Mouse (Mus musculus) WW6 (cell line): ENCODE results near the gene Efcab11.

ENCODE experiments used
- DNase-seq: peaks from one replicate; pipeline ENCODE4 v3.0.0-alpha.2; 2013; ENCODE audit warnings: low read depth, low spot score

Efcab11 gene

DNA sequence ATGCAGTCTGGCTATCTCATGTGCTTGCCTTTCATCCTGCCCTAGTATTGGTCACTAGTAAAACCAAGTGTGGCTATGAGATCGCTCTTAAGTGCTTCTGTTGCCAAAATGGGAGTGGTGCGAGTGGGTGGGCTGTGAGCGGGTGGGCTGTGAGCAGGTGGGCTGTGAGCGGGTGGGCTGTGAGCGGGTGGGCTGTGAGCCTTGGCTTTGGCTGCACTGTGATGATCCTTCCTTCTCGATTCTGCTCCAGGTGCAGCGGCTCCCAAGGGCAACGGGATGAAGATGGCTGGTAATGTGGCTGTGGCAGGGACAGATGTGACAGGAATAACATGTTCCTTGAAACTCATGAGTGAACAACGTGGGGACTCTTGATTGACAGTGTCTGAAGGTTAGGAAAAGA lies 128.0 kb downstream of the Efcab11 start:
- DNase-seq: no peak

DNA sequence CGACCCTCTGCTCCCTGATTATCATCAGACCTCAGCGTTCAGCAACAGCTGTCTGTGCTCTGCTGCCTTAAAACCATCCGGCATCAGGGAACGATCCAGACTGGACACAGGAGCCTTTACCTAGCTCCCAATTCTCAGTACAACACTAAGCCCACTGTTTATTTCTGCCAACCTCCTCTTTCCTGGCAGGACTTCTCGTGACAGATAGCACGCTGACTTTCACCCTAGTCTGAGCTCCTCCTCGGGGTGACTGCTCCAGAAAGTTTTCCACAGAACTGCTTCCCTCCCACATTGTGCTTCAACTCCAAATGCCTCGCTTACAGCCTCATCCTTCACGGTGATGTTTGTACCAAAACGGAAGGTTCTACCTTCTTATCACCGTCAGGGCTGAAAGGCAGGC lies 131.3 kb downstream of the Efcab11 start:
- no peak for DNase-seq

DNA sequence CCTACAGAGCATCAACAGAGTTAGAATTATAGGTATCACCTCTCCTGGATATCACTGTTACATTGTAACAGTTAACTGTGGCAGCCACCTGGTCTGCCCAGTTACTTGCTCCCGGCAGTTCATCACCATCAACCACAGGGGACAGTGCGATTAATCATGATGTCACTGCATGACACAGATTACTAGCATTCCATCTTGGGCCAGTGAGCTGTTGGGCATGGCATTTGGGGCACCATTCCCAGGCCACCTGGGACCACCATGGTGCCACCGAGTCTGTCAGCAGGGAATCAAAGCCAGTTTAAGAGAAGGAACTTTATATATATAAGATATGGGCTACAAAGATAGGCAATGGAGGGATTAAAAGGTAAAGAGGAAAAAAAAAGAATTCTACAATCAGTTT lies 134.8 kb downstream of the Efcab11 start:
- DNase-seq: no peak

DNA sequence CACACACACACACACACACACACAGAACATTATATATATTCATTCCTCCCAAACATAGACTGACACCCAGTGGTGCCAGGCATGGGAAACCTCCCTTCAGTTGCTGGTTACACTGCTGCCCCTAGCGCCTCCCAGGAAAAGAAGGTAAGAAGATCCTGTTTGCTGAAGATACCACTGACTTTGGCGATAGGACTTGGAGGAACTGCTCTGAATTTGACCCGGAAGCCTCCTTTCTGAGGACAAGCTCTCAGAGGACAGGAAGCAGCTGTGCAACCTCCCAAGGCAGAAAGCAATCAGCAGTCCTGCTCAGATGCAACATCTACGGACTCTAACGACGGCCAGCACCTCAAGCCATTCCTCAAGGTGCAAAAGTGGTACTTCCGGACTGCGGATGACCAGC lies 142.6 kb downstream of the Efcab11 start:
- DNase-seq: no peak

DNA sequence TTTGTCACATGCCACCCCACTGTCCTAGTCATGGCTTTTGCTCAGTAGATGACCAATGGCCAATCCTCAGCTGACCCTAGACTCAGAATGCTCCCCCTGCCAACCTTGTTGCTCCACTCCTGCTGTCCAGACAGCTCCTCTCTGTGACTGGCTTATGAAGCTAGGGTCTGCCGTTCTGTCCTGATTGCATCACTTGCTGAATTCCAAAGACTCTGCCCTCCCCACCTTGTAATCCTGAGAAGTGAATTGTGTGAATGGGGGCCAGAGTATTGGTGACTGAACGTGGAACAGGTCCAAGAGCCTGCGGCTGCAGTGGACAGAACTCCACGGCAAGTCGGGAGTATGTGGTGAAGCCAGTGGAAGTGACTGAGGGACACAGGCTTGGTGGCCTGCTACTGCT lies 145.0 kb downstream of the Efcab11 start:
- DNase-seq: no peak

DNA sequence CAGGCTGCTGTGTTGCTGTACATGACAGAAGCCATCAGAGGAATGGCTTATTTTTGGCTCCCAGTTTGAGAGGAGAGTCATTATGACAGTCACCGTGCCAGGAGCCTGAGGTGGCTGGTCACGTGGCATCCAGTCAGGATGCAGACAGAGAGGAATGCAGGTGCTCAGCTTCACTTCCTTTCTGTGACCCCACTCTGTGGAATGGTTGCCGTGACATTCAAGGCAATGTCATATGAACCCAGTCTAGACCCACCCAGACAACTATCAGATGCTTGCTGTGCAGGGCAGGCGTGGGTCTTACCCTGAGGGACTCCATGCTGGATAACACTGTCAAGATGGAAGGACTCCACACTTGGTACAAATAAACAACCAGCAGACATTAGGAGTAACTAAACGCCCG lies 146.0 kb downstream of the Efcab11 start:
- DNase-seq: no peak

DNA sequence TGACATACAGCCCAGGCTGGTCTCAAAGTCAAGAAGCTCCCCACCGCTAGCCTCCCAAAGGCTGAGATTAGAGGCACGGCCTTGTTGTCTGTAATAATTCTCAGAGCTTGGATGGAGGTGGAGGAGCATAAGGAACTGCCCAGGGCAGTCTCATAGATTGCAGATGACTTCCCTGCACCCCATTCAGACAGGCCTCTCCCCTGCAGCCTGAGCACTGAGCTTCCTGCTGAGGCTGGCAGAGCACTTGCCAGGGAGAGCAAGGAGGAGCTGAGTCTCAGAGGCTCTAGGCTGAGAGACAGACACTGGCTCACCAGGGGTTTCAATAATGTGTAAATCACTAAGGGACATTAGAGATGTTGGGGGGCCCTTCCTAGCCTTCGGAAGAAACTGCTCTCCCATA lies 147.3 kb downstream of the Efcab11 start:
- no peak for DNase-seq

DNA sequence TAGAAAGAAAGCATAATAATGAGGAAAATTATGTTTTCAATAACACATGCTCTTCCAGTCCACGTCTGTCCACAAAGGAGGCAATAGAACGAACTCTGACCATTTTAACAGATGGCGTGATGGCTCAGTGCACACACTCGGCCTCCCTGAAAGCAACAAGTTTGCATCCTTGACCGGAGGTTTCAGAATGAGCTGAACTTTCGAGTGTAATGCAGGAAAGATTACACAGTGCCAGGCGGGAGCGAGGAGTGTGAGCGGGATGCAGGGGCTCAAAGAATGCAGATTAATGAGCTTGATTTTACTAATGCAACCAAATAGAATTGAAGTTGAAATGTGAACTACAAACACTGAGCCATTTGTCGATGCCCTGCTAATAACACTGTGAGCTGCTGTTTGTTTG lies 149.1 kb downstream of the Efcab11 start:
- DNase-seq: no peak

DNA sequence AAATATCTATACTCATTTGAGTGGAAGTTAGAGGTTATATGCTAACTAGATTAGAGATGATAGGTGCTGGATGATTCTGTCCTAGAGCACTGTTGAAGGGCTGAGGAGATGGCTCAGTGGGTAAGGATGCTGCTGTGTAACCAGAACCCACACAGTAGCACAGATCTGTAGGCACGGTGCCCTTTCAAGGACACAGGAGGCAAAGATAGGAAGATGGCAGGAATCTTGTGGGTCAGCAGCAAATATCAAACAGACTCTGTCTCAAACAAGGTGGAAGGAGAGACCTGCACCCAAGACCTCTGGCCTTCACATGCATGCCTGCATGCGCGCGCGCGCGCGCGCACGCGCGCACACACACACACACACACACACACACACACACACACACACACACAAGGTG lies 160.0 kb downstream of the Efcab11 start:
- no peak for DNase-seq

DNA sequence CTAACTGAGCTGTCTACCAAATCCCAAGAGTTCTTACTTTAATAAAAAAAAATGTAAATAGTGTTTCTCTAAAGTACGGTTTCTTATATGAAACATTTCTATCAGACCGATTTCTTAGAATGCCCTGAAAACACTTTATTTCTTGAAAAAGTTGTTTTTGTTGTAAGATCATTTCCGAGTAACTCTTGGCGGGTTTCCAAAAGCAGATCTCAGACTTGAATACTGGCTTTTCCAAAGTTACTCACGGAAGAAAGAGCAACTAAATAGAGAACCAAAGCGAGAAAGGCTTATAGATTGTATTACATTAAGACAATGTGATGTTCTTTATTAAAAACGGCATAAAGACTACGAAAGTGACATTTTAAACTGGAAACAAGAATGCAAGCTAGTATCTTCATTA lies 160.4 kb downstream of the Efcab11 start:
- no peak for DNase-seq

DNA sequence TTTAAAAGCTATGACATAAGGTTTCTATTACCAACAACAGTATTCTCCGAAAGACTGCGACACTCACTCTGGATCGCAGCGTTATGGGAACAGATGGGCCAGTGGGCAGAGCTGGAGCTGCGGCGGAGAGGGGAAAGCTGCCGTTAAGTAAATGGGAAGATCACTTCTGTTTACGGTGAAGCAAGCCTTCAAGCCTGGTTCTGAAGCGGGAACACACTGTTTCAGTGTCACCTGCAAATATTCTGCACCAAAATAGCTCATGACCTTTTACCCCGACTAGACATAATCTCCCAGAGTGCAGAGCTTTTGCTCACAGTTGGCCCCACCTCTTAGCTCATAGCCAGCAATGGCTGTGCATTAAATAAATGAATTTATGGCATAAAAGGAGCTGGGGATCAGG lies 162.9 kb downstream of the Efcab11 start:
- DNase-seq: no peak

DNA sequence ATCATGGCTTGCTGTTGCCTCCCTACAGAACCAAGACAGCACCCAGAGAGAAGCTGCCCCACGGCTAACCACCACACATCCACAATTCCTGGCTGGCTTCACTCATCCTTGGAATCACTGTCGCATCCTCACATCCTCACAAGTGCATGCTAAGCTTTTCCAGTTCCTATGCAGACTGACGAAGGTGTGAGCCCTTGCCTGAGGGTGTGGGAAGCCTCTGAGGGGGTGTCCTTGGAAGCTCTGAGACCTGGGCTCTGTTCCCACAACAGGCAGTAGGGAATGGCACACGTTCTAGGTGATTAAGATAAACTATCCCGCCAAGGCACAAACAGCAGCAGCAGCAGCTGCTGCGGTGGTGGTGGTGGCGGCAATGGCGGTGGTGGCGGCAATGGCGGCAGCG lies 164.5 kb downstream of the Efcab11 start:
- DNase-seq: no peak

DNA sequence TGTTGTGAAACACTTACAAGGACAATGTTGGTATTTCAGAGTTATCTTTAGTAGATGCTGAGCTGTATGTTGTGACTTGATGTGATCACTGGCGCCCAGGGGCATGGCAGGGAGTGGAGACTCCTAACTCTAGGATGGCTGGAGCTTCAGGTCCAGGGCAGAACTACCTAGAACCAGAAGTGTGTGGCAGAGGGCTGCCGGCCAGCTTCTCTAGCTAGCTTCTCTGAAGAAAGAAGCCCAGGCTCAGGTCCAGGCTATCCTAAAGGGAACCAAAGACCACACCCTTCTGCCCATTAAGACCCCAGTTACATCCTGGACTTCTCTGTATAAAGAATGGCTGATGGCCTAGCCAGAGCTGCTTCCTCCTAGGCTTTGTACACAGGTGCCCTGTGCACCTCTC lies 166.1 kb downstream of the Efcab11 start:
- DNase-seq: no peak

DNA sequence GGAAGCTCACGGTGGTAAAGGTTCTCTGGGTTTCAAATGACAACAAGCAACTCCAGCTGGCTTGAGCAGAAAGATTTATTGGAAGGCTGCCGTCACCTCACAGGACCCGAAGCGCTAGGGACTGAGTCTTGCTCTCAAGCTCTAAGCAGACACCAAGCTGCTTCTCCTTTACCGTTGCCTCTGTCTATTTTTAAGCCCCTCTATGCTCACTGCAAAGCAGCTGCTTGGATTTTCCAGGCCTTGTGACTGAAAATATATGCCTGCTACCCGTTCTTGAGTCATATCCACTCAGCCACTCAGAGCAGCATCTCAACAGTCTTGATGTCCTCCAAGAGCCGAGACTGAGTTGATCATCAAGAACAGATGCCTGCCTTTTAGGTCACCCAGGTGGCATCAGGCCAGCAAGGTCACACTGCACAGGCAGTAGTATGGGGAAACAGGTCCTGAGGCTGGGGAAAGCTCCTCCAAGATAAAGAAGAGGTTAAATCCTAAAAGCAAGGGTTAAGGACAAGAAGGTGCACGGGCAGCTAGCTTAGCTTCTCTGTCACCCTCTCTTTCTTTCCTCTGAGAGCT lies 168.1 kb downstream of the Efcab11 start:
- no peak for DNase-seq

DNA sequence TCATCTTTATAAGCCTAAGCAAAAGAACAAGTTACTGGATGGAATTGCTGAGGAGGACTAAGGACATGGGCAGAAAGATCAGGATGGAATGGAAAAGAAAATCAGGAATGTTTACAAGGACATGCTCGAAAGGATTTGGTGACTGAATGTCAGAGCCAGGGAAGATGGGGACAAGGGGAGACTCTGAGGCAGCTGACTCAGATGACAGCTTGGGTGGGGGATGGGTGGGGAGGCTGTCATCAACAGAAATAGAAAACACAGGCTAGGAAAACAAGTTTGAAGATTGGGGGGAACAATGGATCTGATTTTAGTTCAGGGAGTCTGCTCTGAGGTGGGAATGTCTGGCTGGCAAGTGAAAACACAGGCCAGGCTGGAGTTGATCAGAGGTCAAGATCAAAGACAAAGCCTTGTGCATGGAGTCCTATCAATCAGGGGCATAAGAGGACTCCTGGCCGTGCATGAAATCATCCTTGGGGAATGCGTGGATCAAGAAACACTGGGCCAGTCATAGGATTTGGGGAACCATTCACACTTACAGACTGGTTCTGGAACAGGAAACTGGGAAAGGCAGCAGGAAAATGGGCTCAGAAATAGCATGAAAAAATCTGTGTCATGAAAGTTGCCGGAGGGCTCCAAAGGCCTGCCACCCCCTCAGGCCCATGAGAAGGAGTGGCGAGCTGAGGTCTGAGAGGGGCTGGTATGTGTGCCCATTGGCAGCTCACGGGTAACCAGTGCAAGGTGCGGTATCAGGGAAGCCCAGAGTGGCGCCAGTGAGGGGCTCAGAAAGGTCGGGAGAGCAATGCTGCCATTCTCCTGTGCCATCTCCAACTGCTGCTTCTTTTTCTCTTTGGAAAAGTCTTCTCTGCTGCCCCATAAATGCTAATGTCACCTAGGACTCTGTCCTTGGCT lies 168.9 kb downstream of the Efcab11 start:
- DNase-seq: no peak

DNA sequence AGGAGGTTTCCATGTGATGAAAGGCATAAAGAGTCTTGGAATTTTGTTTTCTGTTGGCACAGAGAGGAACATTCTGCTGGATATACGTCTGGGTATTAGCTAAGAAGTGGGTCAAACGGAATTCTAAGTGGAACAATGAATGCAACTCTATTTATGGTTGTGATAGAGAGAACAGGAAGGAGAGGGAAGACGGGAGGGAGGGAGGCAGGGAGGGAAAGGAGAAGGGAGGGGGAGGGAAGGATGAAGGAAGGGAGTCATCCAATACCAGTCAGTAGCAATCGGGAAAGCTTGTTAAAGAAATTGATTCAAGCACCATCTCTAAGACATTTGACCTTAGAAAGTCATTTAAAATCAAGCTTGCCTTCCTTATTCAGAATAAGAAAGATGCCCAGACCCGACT lies 172.0 kb downstream of the Efcab11 start:
- no peak for DNase-seq

DNA sequence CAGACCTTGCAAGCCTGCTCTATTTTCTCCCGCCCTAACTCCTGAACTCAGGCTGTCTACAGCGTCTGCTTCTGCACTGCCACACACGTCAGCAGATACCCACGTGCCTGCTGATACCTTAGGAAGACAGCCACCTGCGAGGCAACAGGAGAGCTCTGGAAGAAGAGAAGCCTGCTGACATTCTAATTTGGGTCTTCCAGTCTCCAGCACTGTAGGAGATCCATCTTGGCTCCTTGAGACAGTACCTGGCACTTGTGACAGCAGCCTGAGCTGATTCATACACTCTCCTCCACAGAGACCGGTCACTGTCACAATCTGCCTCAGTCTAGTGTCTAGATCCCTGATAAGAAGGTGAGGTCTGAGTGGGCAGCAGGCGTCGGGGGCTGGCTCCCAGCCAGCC lies 182.0 kb downstream of the Efcab11 start:
- DNase-seq: no peak

DNA sequence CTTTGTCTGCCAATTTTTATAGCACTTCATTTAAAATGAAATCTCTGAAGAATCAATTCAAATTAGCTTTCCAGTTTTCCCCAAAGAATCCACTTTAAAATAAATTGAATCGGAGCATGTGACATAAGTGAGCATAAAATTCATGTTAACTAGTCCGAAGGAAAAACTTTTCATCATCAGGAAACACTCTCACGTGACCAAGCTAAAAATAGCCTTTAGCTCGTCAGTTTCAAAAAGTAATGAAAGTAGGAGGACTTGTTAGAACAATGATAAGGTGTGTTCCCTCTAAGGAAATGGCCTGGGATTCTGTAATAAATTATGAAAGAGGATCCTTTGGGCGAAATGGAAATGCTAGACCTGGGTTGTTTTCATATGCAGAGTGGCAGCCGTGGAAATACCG lies 183.9 kb downstream of the Efcab11 start:
- no peak for DNase-seq

DNA sequence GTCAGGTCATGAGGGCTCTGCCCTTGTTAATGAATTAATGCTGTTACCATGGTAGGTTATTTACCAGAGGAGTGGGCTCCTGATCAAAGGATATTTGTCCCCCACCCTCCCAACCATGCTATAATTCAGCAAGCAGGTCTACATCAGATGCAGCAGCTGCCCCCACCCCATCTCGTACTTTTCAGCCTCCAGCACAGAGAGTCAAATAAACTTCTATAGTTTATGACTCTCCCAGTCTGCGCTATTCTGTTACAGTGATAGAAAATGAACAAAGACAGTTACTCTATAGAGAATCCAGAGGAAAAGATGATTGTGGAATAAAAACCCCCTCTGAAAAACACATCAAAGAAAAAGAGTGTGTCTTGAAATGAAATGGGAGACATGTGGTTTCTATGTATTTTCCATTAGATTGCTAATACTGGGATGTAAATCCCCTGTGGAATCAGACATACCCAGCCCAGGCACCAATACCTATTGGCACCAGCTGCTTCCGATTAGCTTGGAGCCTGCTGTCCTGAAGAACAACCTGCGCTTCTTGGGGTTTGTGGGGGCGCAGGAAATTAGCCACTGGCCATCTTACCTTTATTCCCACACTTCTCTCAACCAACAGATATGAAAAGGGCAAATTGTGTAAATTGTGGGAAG lies 184.7 kb downstream of the Efcab11 start:
- no peak for DNase-seq

DNA sequence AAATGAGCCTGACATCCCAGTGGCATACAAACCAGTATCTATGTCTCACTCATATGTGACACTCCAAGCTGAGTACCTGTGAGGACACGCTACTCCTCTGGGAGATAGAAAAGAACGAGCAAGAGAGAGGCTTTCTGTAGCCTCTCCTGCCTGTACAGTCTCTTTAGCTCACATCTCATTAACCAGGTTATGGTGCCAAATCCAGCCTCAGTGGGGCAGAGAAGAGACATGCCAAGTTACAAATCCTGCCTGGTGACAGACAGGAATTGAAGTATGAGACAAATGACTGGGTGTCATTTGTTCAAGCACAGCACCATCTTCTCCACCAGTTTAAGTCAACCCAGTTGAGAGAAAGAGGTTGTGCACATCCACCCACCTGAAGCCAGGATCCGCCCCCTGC lies 190.2 kb downstream of the Efcab11 start:
- no peak for DNase-seq

DNA sequence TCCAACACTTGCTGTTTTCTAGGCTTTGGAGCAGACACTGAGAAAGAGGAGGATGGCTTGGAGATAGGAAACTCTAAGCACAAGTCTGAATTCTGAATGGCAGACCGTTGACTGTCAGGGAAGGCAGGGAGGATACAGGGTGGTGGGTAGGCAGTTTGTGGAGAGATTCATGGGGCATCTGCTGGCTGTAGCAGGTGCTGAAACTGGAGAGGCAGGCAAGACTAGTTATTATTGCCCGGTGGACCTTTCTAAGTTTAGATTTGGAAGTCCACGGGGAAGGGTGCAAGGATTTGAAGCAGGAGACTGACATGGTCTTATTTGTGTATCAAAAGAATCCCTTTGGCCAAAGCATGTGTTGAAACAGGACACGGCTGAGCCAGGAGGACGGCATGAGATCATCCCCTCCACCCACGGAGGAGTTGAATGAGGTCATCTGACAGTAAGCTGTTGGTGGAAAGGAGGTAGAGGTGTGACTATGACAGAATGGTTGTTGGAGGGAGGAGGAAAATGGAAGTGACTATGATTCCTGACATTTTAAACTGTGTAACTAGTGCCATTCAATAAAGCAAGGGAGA lies 197.7 kb downstream of the Efcab11 start:
- no peak for DNase-seq

DNA sequence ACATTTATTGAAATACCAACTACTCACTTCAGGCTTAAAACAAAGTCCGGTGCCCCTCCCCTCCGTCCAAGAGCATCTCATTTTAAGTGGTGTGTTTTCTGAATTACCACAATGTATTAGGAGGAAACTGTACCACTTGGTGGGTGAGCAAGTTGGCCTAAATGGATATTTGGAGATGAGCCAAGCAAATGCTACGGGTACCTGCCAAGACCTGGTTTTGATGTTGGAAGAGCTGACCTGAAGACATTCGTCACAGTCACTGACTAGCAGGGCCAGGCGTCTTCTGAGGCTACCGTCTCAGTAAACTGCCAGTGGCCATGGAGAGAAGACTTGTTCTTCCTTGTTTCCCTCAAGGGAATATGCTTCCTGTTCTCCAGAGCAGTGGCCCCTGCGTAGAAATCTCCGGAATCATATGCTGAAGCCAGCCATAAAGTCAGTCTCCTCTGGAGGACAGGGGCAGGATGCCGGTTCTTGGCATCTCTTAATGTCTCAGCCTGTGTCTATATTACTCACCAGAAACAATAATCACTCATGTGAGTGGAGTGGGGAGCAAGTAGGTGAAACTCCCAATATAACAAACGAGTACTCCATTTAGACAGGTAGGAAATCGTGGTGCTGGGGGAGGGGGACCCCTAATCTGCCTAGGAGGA lies 198.7 kb downstream of the Efcab11 start:
- no peak for DNase-seq
